Mouse (Mus musculus): ENCODE measurements around the gene Chrm1.
A peak's percentile ranks its signal among the peaks of the same experiment; 100 is the strongest.

- TF ChIP-seq CTCF (IDR thresholded peaks at IDR 0.05) (peak; percentile 35), EP300 (IDR thresholded peaks at IDR 0.05) (no peak)
Measured at GRCm38 (mm10) chr19:8714653-8715481, 51.3 kb downstream of the Chrm1 start.

Measured in lung, postnatal 0 days (tissue).